Mouse (Mus musculus) ES-Bruce4 (cell line): ENCODE measurements around the gene Dab1.

Experiments
- CTCF ChIP-seq: IDR thresholded peaks from one replicate; pipeline ENCODE4 v1.8.1; 2011; ENCODE audit warnings: low read depth, low read length
- POLR2A ChIP-seq: IDR thresholded peaks from one replicate; pipeline ENCODE4 v1.8.1; 2011; ENCODE audit warnings: low read length; ENCODE audit not compliant: insufficient read depth

DNA sequence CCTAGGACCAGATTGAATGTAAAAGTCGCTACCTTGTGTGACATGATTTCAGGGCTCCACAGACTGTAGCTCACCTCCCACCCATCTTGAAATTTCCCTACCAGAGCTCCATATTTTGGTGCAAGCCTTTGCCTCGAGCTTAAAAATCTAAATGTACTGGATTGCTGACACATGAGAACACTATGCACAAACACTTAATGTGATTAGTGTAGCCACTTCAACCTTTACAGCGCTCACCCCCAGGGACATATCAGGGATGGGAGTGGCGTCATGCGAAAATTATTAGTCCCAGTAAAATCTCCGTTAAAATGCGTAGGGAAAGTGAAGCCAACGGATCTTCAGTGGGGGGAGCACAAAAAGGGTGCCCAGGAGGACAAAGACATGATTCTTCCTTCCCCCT lies 953.3 kb downstream of the Dab1 start:
- no peak for TF ChIP-seq CTCF
- no peak for TF ChIP-seq POLR2A
